Mouse (Mus musculus): ENCODE results near the gene Dynlt1c. TPM values are rescaled to one million over a fixed set of nuclear protein-coding genes. Genes with fewer than 3 reads are reported as not detected.
"Not testable (repeated sequence)": the region's sequence is repeated elsewhere in the genome, so short reads cannot be mapped to it uniquely, and the experiment has no call there.

Gene Dynlt1c
- polyA plus RNA-seq, 1 experiment from 2014 or later = 25.6 TPM

DNA sequence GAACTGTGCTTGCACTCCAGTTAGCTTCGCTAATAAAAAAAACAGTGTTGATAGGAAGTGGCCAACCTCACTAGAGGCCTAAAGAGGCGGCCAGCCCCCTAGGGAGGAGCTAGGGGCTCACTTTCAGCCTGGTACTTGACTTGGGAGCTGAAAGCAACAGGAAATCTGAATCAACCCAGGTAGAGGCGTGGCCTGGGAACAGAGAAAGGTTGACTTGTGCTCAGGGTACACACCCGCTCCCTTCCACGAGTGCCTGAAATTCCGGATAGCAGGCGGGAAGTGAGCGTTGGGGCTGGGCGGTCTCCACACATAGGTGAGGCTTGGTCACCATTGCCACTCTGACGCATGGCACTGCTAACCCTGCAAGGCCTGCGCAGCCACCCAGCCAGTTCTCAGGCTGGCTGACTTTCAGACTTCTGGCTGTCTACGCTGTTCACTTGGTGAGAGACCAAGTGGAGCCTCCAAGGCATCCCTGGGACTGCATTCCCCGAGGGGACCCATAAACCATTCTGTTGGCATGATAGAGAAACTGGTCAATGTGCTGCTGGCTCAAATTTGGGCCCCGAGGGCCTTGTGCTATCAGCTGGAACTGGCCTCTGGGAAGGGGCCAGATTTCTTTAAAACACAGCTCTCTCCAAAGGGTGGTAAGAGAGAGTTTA lies 39.4 kb downstream of the Dynlt1c start:
- H3K27me3 ChIP-seq (replicated peaks; ENCODE audit: control insufficient read depth, insufficient read depth, low read length); H3K36me3 ChIP-seq (ENCODE audit: control insufficient read depth, insufficient read depth, low read length); H3K4me1 ChIP-seq (ENCODE audit: control insufficient read depth, insufficient read depth, low read length); H3K27ac ChIP-seq (replicated peaks; ENCODE audit: low read depth, low read length); H3K4me2 ChIP-seq (ENCODE audit: low read depth, low read length); H3K9me3 ChIP-seq (ENCODE audit: control insufficient read depth, low read length); H3K9ac ChIP-seq (ENCODE audit: low read depth, low read length); H3K4me3 ChIP-seq (ENCODE audit: low read depth, low read length); DNase-seq (ENCODE audit: low spot score): not testable (repeated sequence)
- WGBS = 71% methylated on average over 12 of the region's 14 CpGs
- ATAC-seq (ENCODE audit: low read depth) = 0 out of 2 replicates have a peak, but pooled peaks have one; percentile 18

DNA sequence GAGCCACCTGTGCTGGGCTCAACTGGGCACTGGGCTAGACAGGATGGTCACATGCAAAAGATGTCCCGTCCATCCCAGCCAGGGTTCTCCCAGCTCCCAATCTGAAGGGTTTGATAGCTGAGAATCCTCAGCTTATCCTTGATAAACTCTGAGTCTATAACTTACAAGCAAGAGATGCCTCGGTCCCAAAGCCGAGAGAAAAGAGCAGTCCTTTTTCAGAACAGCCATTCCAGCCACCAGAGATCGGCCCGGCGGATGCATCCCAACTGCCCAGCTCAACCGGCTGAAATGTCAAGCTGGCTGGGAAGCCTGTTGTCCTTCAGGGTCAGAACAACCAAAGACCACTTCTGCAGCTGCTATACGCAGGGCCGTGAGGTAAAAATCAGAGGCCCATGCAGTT lies 42.7 kb downstream of the Dynlt1c start:
- not testable (repeated sequence) for DNase-seq (ENCODE audit: low spot score); H3K27me3 ChIP-seq (replicated peaks; ENCODE audit: control insufficient read depth, insufficient read depth, low read length); H3K4me2 ChIP-seq (ENCODE audit: low read depth, low read length); H3K9ac ChIP-seq (ENCODE audit: low read depth, low read length); H3K4me1 ChIP-seq (ENCODE audit: control insufficient read depth, insufficient read depth, low read length); H3K27ac ChIP-seq (replicated peaks; ENCODE audit: low read depth, low read length); H3K4me3 ChIP-seq (ENCODE audit: low read depth, low read length); H3K36me3 ChIP-seq (ENCODE audit: control insufficient read depth, insufficient read depth, low read length); ATAC-seq (ENCODE audit: low read depth); H3K9me3 ChIP-seq (ENCODE audit: control insufficient read depth, low read length)
- 87% methylated on average over 8 of the region's 9 CpGs for WGBS

DNA sequence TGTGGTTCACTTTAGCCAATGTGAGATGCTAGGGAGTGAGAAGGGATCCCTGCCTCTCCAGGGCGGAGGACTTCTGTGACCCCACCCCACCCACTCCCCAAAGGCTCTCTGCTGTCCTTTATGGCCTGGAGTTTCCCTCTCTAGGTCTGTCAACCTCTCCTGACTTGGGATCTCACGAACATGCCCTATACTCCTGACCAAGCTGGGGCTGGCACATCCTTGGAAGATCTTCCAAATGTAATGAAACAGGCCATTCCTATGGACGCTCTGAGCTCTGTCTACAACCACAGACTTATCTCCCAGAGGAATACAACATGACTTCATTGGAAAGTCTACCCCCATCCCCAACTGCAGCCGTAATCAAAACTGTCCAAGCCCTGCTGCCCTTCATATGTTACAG lies 43.2 kb downstream of the Dynlt1c start:
- not testable (repeated sequence) for H3K4me1 ChIP-seq (ENCODE audit: control insufficient read depth, insufficient read depth, low read length); H3K36me3 ChIP-seq (ENCODE audit: control insufficient read depth, insufficient read depth, low read length); H3K27ac ChIP-seq (replicated peaks; ENCODE audit: low read depth, low read length); H3K4me3 ChIP-seq (ENCODE audit: low read depth, low read length); H3K9ac ChIP-seq (ENCODE audit: low read depth, low read length); H3K27me3 ChIP-seq (replicated peaks; ENCODE audit: control insufficient read depth, insufficient read depth, low read length); H3K4me2 ChIP-seq (ENCODE audit: low read depth, low read length); ATAC-seq (ENCODE audit: low read depth); DNase-seq (ENCODE audit: low spot score); H3K9me3 ChIP-seq (ENCODE audit: control insufficient read depth, low read length)
- WGBS = 77% methylated on average over 4 of the region's 4 CpGs

DNA sequence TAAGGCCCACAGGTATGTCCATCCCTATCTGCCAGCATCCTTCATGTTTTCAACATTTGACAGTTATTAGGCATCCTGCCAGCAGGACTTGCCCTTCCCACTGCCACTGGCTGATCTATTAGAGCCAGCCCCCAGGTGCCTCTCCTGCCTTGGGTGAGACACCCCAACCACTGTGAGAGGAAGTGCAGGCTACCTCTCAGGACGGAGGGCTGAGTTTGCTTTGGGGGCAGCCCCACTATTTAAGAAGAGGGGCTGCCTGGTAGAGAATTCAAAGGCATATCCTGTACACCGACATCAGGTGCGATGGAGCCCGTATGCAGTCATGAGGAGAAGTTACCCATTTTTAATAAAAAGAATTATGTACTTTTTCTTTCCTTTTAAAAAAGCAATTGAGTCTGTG lies 44.2 kb downstream of the Dynlt1c start:
- not testable (repeated sequence) for H3K4me3 ChIP-seq (ENCODE audit: low read depth, low read length); H3K9ac ChIP-seq (ENCODE audit: low read depth, low read length); H3K27ac ChIP-seq (replicated peaks; ENCODE audit: low read depth, low read length); DNase-seq (ENCODE audit: low spot score); H3K4me2 ChIP-seq (ENCODE audit: low read depth, low read length); ATAC-seq (ENCODE audit: low read depth); H3K27me3 ChIP-seq (replicated peaks; ENCODE audit: control insufficient read depth, insufficient read depth, low read length); H3K4me1 ChIP-seq (ENCODE audit: control insufficient read depth, insufficient read depth, low read length); H3K36me3 ChIP-seq (ENCODE audit: control insufficient read depth, insufficient read depth, low read length); H3K9me3 ChIP-seq (ENCODE audit: control insufficient read depth, low read length)
- 67% methylated on average over 1 of the region's 4 CpGs for WGBS

DNA sequence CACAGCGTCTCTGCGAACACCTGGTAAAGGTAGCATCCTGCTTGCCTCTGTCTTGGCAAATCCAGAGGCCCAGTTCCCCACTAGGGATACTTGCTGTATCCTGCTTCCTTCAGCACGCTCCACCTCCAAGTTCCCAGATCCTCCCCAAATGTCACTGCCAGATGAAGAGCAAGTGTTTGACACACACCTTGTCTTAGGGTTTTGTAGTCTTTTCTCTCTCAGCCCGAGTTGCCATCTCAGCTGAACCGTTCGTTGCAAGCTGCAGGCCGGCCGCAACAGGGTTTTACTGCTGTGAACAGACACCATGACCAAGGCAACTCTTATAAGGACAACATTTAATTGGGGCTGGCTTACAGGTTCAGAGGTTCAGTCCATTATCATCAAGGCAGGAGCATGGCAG lies 45.4 kb downstream of the Dynlt1c start:
- not testable (repeated sequence) for H3K27ac ChIP-seq (replicated peaks; ENCODE audit: low read depth, low read length); H3K4me3 ChIP-seq (ENCODE audit: low read depth, low read length); H3K27me3 ChIP-seq (replicated peaks; ENCODE audit: control insufficient read depth, insufficient read depth, low read length); H3K4me1 ChIP-seq (ENCODE audit: control insufficient read depth, insufficient read depth, low read length); H3K36me3 ChIP-seq (ENCODE audit: control insufficient read depth, insufficient read depth, low read length); ATAC-seq (ENCODE audit: low read depth); H3K9me3 ChIP-seq (ENCODE audit: control insufficient read depth, low read length); H3K9ac ChIP-seq (ENCODE audit: low read depth, low read length); H3K4me2 ChIP-seq (ENCODE audit: low read depth, low read length); DNase-seq (ENCODE audit: low spot score)
- WGBS = 100% methylated on average over 5 of the region's 8 CpGs

DNA sequence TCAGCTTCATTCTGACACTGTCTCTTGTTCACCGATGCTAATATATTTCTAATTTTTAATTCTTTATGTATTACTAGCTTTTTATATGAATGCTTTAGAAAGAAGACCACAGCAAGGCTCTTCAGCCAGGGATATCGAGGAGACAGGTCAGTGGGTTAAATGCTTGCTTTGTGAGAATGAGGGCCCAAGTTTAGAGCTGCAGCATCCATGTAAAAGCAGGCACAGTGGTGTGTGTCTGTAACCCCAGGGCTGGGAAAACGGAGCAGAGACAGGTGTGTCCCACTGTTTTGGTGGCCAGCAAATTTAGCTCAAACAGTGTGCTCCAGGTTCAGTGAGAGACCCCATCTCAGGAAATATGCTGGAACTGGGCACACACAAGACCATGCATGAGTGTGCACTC lies 46.0 kb downstream of the Dynlt1c start:
- DNase-seq (ENCODE audit: low spot score); H3K9me3 ChIP-seq (ENCODE audit: control insufficient read depth, low read length); H3K4me1 ChIP-seq (ENCODE audit: control insufficient read depth, insufficient read depth, low read length); H3K4me2 ChIP-seq (ENCODE audit: low read depth, low read length); H3K36me3 ChIP-seq (ENCODE audit: control insufficient read depth, insufficient read depth, low read length); ATAC-seq (ENCODE audit: low read depth); H3K27ac ChIP-seq (replicated peaks; ENCODE audit: low read depth, low read length); H3K4me3 ChIP-seq (ENCODE audit: low read depth, low read length); H3K27me3 ChIP-seq (replicated peaks; ENCODE audit: control insufficient read depth, insufficient read depth, low read length); H3K9ac ChIP-seq (ENCODE audit: low read depth, low read length): not testable (repeated sequence)
- WGBS = 92% methylated on average over 3 of the region's 3 CpGs

DNA sequence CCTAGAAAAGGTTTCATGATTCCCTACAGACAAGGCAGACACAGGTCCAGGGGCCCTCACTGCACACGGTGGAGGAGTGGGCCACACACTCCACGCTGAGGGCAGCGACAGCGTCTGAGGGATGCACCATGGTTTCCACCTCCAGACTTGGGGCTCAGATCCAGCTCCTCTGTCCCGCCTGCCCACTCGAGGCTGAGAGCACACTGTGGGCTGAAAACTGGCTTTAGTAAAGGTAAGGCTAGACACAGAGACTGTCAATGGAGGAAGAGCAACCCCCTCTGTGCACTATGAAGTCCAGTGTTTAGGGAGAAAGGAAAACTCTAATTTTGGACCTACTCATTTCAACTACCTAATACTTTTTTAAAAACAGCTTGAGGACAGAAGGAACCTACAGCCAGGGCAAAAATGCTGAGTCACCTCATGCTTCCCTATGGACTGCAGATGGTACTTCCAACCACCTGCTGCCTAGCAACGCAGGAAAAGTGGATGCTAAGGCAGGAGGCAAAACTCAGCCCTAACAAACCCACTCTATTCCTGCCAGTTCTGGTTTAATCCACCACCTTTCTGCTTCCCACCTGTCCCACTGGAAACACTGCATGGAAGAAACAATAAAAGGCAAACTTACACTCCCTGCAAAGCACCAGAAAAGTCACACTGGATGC lies 49.6 kb downstream of the Dynlt1c start:
- not testable (repeated sequence) for H3K4me2 ChIP-seq (ENCODE audit: low read depth, low read length); H3K9ac ChIP-seq (ENCODE audit: low read depth, low read length); H3K36me3 ChIP-seq (ENCODE audit: control insufficient read depth, insufficient read depth, low read length); H3K9me3 ChIP-seq (ENCODE audit: control insufficient read depth, low read length); H3K4me3 ChIP-seq (ENCODE audit: low read depth, low read length); DNase-seq (ENCODE audit: low spot score); ATAC-seq (ENCODE audit: low read depth); H3K27me3 ChIP-seq (replicated peaks; ENCODE audit: control insufficient read depth, insufficient read depth, low read length); H3K27ac ChIP-seq (replicated peaks; ENCODE audit: low read depth, low read length); H3K4me1 ChIP-seq (ENCODE audit: control insufficient read depth, insufficient read depth, low read length)
- 72% methylated on average over 3 of the region's 7 CpGs for WGBS

DNA sequence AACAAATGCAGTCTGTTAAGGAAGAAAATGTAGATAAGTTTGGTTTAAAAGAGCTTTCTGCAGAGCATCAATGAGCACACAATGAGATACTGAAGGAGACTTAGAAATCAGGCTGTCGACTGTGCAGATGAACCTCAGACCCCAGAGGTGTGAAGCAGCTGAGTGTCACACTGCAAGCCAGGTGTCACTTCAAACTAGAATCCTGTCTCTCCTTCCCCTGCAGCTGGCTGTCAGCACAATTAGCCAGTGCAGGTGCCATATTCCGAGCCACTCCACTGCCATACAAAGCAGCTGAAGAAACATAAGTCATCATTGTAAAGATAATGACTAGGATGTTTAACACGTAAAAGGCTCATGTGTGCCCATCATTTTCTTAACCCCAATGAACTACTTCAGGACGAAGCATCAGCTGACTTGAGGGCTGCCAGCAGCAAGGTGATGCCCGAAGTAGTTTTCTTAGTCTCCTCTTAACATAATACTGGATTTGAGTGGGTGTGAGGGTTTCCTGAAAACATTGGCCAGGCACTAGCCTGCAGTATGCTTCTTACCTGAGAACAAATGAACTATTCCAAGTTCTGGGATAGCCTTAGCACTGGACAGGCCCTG lies 52.0 kb downstream of the Dynlt1c start:
- H3K4me3 ChIP-seq (ENCODE audit: low read depth, low read length); H3K27me3 ChIP-seq (replicated peaks; ENCODE audit: control insufficient read depth, insufficient read depth, low read length); ATAC-seq (ENCODE audit: low read depth); H3K9ac ChIP-seq (ENCODE audit: low read depth, low read length); H3K4me1 ChIP-seq (ENCODE audit: control insufficient read depth, insufficient read depth, low read length); H3K4me2 ChIP-seq (ENCODE audit: low read depth, low read length); H3K36me3 ChIP-seq (ENCODE audit: control insufficient read depth, insufficient read depth, low read length); H3K27ac ChIP-seq (replicated peaks; ENCODE audit: low read depth, low read length); H3K9me3 ChIP-seq (ENCODE audit: control insufficient read depth, low read length); DNase-seq (ENCODE audit: low spot score): not testable (repeated sequence)
- 79% methylated on average over 4 of the region's 5 CpGs for WGBS
